Mouse (Mus musculus): Measurements from ENCODE around the gene Nfyc. TPM values are rescaled to one million over a fixed set of nuclear protein-coding genes. Genes with fewer than 3 reads are reported as not detected.

Gene Nfyc
- total and polyA plus RNA-seq, 3 experiments: 33.6 to 51.1 (median 41.0) TPM

DNA sequence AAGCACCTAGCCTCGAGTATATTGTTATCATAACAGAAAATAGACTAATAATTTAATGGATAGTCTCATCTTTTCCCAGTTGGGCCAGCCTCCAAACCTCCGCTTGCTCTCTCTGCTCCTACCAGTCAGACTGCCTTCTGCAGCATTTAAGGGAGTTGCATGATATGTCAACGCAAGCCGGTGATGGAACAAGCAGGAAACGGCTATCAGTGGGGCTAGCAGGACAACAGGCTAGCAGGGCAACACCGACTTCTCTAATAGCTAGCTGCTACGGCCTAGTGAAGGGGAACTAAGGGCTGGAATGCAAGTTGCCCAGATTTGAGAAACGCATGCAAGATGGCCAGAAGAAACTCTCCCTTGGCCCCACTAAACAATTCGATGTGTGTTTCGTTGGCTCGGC, 103.5 kb downstream of the Nfyc start:
- no peak overlapping the region for H3K9ac ChIP-seq (ENCODE audit: insufficient read depth, low read depth)
- in situ Hi-C loops (cut with MboI; ENCODE audit: low pct_ligation_motif_present, low pct_unique_long_range_greater_than_20kb, low sequenced_read_pairs): no loop called here
- peaks cover 13 to 37% of the 10 kb centered on the region in 2 experiments for H3K4me1 ChIP-seq (ENCODE audit: control insufficient read depth in 1 of 2, insufficient read depth in 2 of 2)
- TF ChIP-seq NELFE (IDR thresholded peaks at IDR 0.05; ENCODE audit: low read depth, low read length): no peak
- no peak for TF ChIP-seq ZKSCAN1 (IDR thresholded peaks at IDR 0.05; ENCODE audit: borderline replicate concordance, low read depth, low read length)
- no peak for TF ChIP-seq POLR2AphosphoS2 (IDR thresholded peaks at IDR 0.05; ENCODE audit: low read depth, low read length)
- no peak for TF ChIP-seq PAX5 (IDR thresholded peaks at IDR 0.05; ENCODE audit: low read length)
- no peak for TF ChIP-seq MXI1 (IDR thresholded peaks at IDR 0.05; ENCODE audit: low read depth, low read length)
- TF ChIP-seq USF1 (IDR thresholded peaks at IDR 0.05; ENCODE audit: low read depth, low read length): no peak
- TF ChIP-seq JUND (conservative IDR thresholded peaks at IDR 0.05; ENCODE audit: low read depth, low read length): no peak
- TF ChIP-seq MAFK (IDR thresholded peaks at IDR 0.05; ENCODE audit: insufficient replicate concordance, low read length): no peak
- no peak for TF ChIP-seq CTCF (conservative IDR thresholded peaks at IDR 0.05 in 1 of 2, IDR thresholded peaks at IDR 0.05 in 1 of 2; ENCODE audit: low read depth in 2 of 2, low read length in 2 of 2)
- TF ChIP-seq MAX (IDR thresholded peaks at IDR 0.05; ENCODE audit: low read length): no peak
- no peak for TF ChIP-seq EP300 (IDR thresholded peaks at IDR 0.05; ENCODE audit: low read length)
- no peaks in the 10 kb centered on the region for H3K79me2 ChIP-seq (replicated peaks; ENCODE audit: control insufficient read depth, extremely low read depth, insufficient read depth, poor library complexity, severe bottlenecking)
- no peak for DNase-seq (ENCODE audit: extremely low read depth)
- no peak overlapping the region for H3K27ac ChIP-seq (ENCODE audit: insufficient read depth, low read depth)
- peaks cover 63% of the 10 kb centered on the region for H3K27me3 ChIP-seq (replicated peaks)
- H3K9me3 ChIP-seq (replicated peaks; ENCODE audit: low read length): no peaks in the 10 kb centered on the region
- H3K4me2 ChIP-seq (ENCODE audit: insufficient read depth, low read depth, poor library complexity, severe bottlenecking): no peak overlapping the region
- no peaks in the 10 kb centered on the region for H3K36me3 ChIP-seq (replicated peaks in 1 of 2; ENCODE audit: control insufficient read depth in 1 of 2, insufficient read depth in 1 of 2, low read length in 1 of 2)
- no peak overlapping the region for H3K4me3 ChIP-seq (replicated peaks in 1 of 3; ENCODE audit: low read depth in 2 of 3, low read length in 2 of 3, poor library complexity in 1 of 3)
- dilution Hi-C loops (cut with MboI; ENCODE audit: extremely low pct_ligation_motif_present, extremely low pct_unique_long_range_greater_than_20kb, low sequenced_read_pairs): no loop called here

DNA sequence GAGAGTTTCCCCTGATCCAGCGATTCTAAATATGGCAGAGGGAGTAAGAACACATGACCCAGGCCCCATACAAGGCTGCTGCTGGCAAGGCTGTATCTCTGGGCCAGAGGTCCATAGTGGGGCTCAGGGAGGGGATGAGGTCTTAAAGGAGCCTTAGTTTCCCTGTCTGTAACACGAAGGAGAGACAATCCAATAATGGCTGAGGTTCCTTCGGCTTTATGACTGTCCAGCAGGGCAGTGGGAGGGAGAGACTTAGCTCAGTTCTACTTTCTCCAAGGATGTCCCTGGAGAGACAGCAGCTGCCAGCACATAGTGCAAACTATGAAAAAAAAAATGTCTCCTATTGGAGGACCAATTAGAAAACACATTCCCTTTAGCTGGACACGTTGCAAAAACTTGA, 105.2 kb downstream of the Nfyc start:
- H3K9ac ChIP-seq (ENCODE audit: insufficient read depth, low read depth): no peak overlapping the region
- dilution Hi-C loops (cut with MboI; ENCODE audit: extremely low pct_ligation_motif_present, extremely low pct_unique_long_range_greater_than_20kb, low sequenced_read_pairs): no loop called here
- H3K27me3 ChIP-seq (replicated peaks): peaks cover 47% of the 10 kb centered on the region
- H3K4me1 ChIP-seq (ENCODE audit: control insufficient read depth in 1 of 2, insufficient read depth in 2 of 2): peaks cover 10 to 30% of the 10 kb centered on the region in 2 experiments
- in situ Hi-C loops (cut with MboI; ENCODE audit: low pct_ligation_motif_present, low pct_unique_long_range_greater_than_20kb, low sequenced_read_pairs): no loop called here
- no peak overlapping the region for H3K27ac ChIP-seq (ENCODE audit: insufficient read depth, low read depth)
- no peak overlapping the region for H3K4me2 ChIP-seq (ENCODE audit: insufficient read depth, low read depth, poor library complexity, severe bottlenecking)
- H3K79me2 ChIP-seq (replicated peaks; ENCODE audit: control insufficient read depth, extremely low read depth, insufficient read depth, poor library complexity, severe bottlenecking): no peaks in the 10 kb centered on the region
- no peak for TF ChIP-seq PAX5 (IDR thresholded peaks at IDR 0.05; ENCODE audit: low read length)
- no peak for TF ChIP-seq MYC (IDR thresholded peaks at IDR 0.05; ENCODE audit: low read depth, low read length)
- TF ChIP-seq MAX (IDR thresholded peaks at IDR 0.05; ENCODE audit: low read length): no peak
- no peak for TF ChIP-seq USF2 (conservative IDR thresholded peaks at IDR 0.05; ENCODE audit: low read depth, low read length)
- TF ChIP-seq BHLHE40 (IDR thresholded peaks at IDR 0.05; ENCODE audit: low read depth, low read length): no peak
- no peak for TF ChIP-seq IRF4 (IDR thresholded peaks at IDR 0.05; ENCODE audit: low read depth, low read length)
- TF ChIP-seq CHD1 (IDR thresholded peaks at IDR 0.05; ENCODE audit: low read depth, low read length): no peak
- TF ChIP-seq TCF12 (IDR thresholded peaks at IDR 0.05; ENCODE audit: low read depth, low read length): no peak
- no peak for TF ChIP-seq USF1 (IDR thresholded peaks at IDR 0.05; ENCODE audit: low read depth, low read length)
- no peak for TF ChIP-seq MXI1 (IDR thresholded peaks at IDR 0.05; ENCODE audit: low read depth, low read length)
- no peak for TF ChIP-seq HCFC1 (IDR thresholded peaks at IDR 0.05; ENCODE audit: low read depth, low read length)
- TF ChIP-seq NELFE (IDR thresholded peaks at IDR 0.05; ENCODE audit: low read depth, low read length): no peak
- TF ChIP-seq KAT2A (IDR thresholded peaks at IDR 0.05; ENCODE audit: insufficient replicate concordance, low read length): no peak
- no peak for TF ChIP-seq EP300 (IDR thresholded peaks at IDR 0.05; ENCODE audit: low read length)
- TF ChIP-seq ZC3H11A (IDR thresholded peaks at IDR 0.05; ENCODE audit: low read depth, low read length): no peak
- TF ChIP-seq TBP (conservative IDR thresholded peaks at IDR 0.05; ENCODE audit: low read depth, low read length): no peak
- TF ChIP-seq MAZ (IDR thresholded peaks at IDR 0.05; ENCODE audit: low read depth, low read length): no peak
- TF ChIP-seq ZNF384 (IDR thresholded peaks at IDR 0.05; ENCODE audit: low read depth, low read length): no peak
- TF ChIP-seq MEF2A (IDR thresholded peaks at IDR 0.05; ENCODE audit: borderline replicate concordance, low read depth, low read length): no peak
- TF ChIP-seq RCOR1 (conservative IDR thresholded peaks at IDR 0.05; ENCODE audit: low read depth, low read length): no peak
- H3K4me3 ChIP-seq (replicated peaks in 1 of 3; ENCODE audit: low read depth in 2 of 3, low read length in 2 of 3, poor library complexity in 1 of 3): no peak overlapping the region
- DNase-seq (ENCODE audit: extremely low read depth): no peak
- no peaks in the 10 kb centered on the region for H3K36me3 ChIP-seq (replicated peaks in 1 of 2; ENCODE audit: control insufficient read depth in 1 of 2, insufficient read depth in 1 of 2, low read length in 1 of 2)
- H3K9me3 ChIP-seq (replicated peaks; ENCODE audit: low read length): no peaks in the 10 kb centered on the region

Measured in CH12.LX (cell line).